Mouse (Mus musculus): ENCODE results near the gene Plekhh3. TPM values are rescaled to one million over a fixed set of nuclear protein-coding genes. Genes with fewer than 3 reads are reported as not detected.

Plekhh3 gene
- total and polyA plus RNA-seq, 2 experiments from 2014 or later: 10.6 to 23.2 TPM

GRCm38 (mm10) chr11:101167963-101168300, 3.2 kb downstream of the Plekhh3 start:
- WGBS: 67% methylated on average over 8 of the region's 8 CpGs
- Histone ChIP-seq H3K9ac (replicated peaks; ENCODE audit: low read depth, low read length) (no peak overlapping the region), H3K27me3 (ENCODE audit: control insufficient read depth, insufficient read depth, low read length) (no peaks in the 10 kb centered on the region), H3K4me2 (ENCODE audit: low read depth, low read length) (no peak overlapping the region), H3K36me3 (replicated peaks; ENCODE audit: control insufficient read depth, insufficient read depth, low read length) (peaks cover 51% of the 10 kb centered on the region), H3K27ac (ENCODE audit: low read depth) (no peak overlapping the region), H3K4me3 (ENCODE audit: low read depth, low read length) (no peak overlapping the region), H3K4me1 (ENCODE audit: control insufficient read depth, insufficient read depth) (peaks cover 17% of the 10 kb centered on the region), H3K9me3 (replicated peaks; ENCODE audit: control insufficient read depth, low read length) (no peaks in the 10 kb centered on the region)
- DNase-seq (ENCODE audit: low spot score) (no peak), ATAC-seq (ENCODE audit: insufficient read depth, low read depth) (no peak)
- TF ChIP-seq EP300 (IDR thresholded peaks at IDR 0.05; ENCODE audit: low read depth) (no peak), CTCF (IDR thresholded peaks at IDR 0.05; ENCODE audit: low read depth) (no peak)

DNA sequence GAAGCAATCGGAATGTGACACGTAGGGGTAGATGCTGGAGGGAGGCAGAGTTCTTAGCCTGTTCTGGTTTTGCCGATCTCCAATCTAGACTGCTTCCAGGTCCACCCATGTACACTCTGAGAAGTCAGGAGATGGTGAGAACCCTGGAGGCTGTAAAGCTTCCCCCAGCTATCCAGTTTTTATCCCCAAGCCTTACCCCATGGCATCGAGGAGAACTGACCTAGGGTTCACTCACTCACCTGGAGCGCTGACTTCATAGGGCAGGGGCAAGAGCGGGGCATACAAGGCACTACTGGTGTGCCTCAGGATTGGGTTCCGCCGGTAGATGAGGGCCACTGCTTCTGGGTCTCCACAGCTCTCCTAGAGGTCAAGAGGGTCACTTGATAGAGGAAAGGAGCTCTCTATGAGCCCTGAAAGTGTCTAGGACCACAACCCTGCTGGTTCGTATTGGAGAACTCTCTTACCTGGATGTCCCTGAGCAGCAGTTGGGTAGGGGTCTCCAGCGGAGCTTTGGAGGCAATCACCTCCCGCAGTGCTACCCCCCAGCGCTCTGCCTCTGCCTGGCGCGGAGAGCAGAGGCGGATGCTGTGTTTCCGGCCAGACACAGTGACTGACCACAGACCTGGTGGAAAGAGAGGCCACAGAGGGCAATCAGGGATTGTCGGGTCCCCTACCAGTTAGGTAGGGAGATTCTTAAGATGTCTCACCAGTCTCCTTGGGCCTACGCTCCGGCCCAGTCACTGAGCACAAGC, 3.8 kb downstream of the Plekhh3 start:
- ATAC-seq (ENCODE audit: insufficient read depth, low read depth) (no peak), DNase-seq (ENCODE audit: low spot score) (no peak)
- no peak overlapping the region for H3K4me3 ChIP-seq (ENCODE audit: low read depth, low read length)
- H3K36me3 ChIP-seq (replicated peaks; ENCODE audit: control insufficient read depth, insufficient read depth, low read length): peaks cover 57% of the 10 kb centered on the region
- no peak overlapping the region for H3K4me2 ChIP-seq (ENCODE audit: low read depth, low read length)
- no peaks in the 10 kb centered on the region for H3K27me3 ChIP-seq (ENCODE audit: control insufficient read depth, insufficient read depth, low read length)
- no peak for TF ChIP-seq EP300 (IDR thresholded peaks at IDR 0.05; ENCODE audit: low read depth)
- no peak for TF ChIP-seq CTCF (IDR thresholded peaks at IDR 0.05; ENCODE audit: low read depth)
- H3K4me1 ChIP-seq (ENCODE audit: control insufficient read depth, insufficient read depth): peaks cover 15% of the 10 kb centered on the region
- H3K27ac ChIP-seq (ENCODE audit: low read depth): no peak overlapping the region
- H3K9ac ChIP-seq (replicated peaks; ENCODE audit: low read depth, low read length): no peak overlapping the region
- 81% methylated on average over 19 of the region's 19 CpGs for WGBS
- no peaks in the 10 kb centered on the region for H3K9me3 ChIP-seq (replicated peaks; ENCODE audit: control insufficient read depth, low read length)

DNA sequence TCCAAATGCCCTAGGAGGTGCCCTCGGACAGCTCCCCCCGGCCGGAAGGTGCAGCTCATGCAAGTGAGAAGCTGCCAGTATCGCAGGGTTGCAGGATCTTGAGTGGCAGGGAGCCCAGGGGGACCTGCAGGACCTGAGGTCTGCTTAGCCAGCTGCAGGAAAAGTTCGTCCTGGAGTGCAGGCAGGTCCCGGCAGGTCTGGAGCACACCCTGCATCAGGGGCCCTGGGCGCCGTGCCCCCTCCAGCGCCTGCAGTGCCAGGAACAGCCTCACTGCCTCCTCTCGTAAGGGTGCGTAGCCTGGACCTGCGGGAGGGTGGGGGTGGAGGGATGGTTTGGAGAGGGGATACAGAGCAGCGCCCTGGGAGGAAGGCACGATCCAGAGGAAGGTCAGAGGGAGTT, 4.8 kb downstream of the Plekhh3 start:
- H3K27ac ChIP-seq (ENCODE audit: low read depth): no peak overlapping the region
- H3K4me3 ChIP-seq (ENCODE audit: low read depth, low read length): no peak overlapping the region
- no peaks in the 10 kb centered on the region for H3K27me3 ChIP-seq (ENCODE audit: control insufficient read depth, insufficient read depth, low read length)
- TF ChIP-seq CTCF (IDR thresholded peaks at IDR 0.05; ENCODE audit: low read depth) (no peak), EP300 (IDR thresholded peaks at IDR 0.05; ENCODE audit: low read depth) (no peak)
- 85% methylated on average over 14 of the region's 14 CpGs for WGBS
- ATAC-seq (ENCODE audit: insufficient read depth, low read depth) (no peak), DNase-seq (ENCODE audit: low spot score) (no peak)
- no peak overlapping the region for H3K9ac ChIP-seq (replicated peaks; ENCODE audit: low read depth, low read length)
- H3K36me3 ChIP-seq (replicated peaks; ENCODE audit: control insufficient read depth, insufficient read depth, low read length): peaks cover 67% of the 10 kb centered on the region
- no peaks in the 10 kb centered on the region for H3K9me3 ChIP-seq (replicated peaks; ENCODE audit: control insufficient read depth, low read length)
- no peak overlapping the region for H3K4me2 ChIP-seq (ENCODE audit: low read depth, low read length)
- peaks cover 15% of the 10 kb centered on the region for H3K4me1 ChIP-seq (ENCODE audit: control insufficient read depth, insufficient read depth)

GRCm38 (mm10) chr11:101164677-101165580, 6.2 kb downstream of the Plekhh3 start:
- no peaks in the 10 kb centered on the region for H3K27me3 ChIP-seq (ENCODE audit: control insufficient read depth, insufficient read depth, low read length)

DNA sequence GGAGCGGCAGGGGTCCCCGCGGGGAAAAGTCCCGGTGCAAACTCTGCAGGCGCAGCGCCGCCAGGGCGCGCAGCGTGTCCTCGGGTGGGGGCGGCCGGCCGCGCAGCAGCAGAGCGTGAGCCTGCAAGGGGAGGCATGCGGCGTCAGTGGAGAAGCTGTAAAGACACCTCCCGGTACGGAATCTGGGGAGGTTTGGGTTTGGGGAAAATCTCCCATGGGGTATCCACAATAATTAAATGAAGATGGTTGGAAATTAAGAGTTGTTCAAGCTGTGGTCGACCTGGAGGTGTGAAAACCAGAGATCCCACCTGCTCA, 6.8 kb downstream of the Plekhh3 start:
- H3K36me3 ChIP-seq (replicated peaks; ENCODE audit: control insufficient read depth, insufficient read depth, low read length): peaks cover 70% of the 10 kb centered on the region
- no peak overlapping the region for H3K27ac ChIP-seq (ENCODE audit: low read depth)
- TF ChIP-seq CTCF (IDR thresholded peaks at IDR 0.05; ENCODE audit: low read depth): no peak
- TF ChIP-seq EP300 (IDR thresholded peaks at IDR 0.05; ENCODE audit: low read depth): no peak
- no peak overlapping the region for H3K4me2 ChIP-seq (ENCODE audit: low read depth, low read length)
- no peaks in the 10 kb centered on the region for H3K27me3 ChIP-seq (ENCODE audit: control insufficient read depth, insufficient read depth, low read length)
- H3K4me3 ChIP-seq (ENCODE audit: low read depth, low read length): no peak overlapping the region
- WGBS: 54% methylated on average over 21 of the region's 21 CpGs
- no peak overlapping the region for H3K9ac ChIP-seq (replicated peaks; ENCODE audit: low read depth, low read length)
- no peaks in the 10 kb centered on the region for H3K9me3 ChIP-seq (replicated peaks; ENCODE audit: control insufficient read depth, low read length)
- DNase-seq (ENCODE audit: low spot score) (no peak), ATAC-seq (ENCODE audit: insufficient read depth, low read depth) (no peak)
- peaks cover 10% of the 10 kb centered on the region for H3K4me1 ChIP-seq (ENCODE audit: control insufficient read depth, insufficient read depth)

More at GRCm38 (mm10) chr11:101164677-101165580, 6.2 kb downstream of the Plekhh3 start:
- Histone ChIP-seq H3K36me3 (replicated peaks; ENCODE audit: control insufficient read depth, insufficient read depth, low read length) (peaks cover 70% of the 10 kb centered on the region), H3K4me2 (ENCODE audit: low read depth, low read length) (no peak overlapping the region), H3K9ac (replicated peaks; ENCODE audit: low read depth, low read length) (no peak overlapping the region), H3K9me3 (replicated peaks; ENCODE audit: control insufficient read depth, low read length) (no peaks in the 10 kb centered on the region), H3K4me1 (ENCODE audit: control insufficient read depth, insufficient read depth) (peaks cover 15% of the 10 kb centered on the region), H3K27ac (ENCODE audit: low read depth) (no peak overlapping the region), H3K4me3 (ENCODE audit: low read depth, low read length) (no peak overlapping the region)
- 63% methylated on average over 35 of the region's 35 CpGs for WGBS
- ATAC-seq (ENCODE audit: insufficient read depth, low read depth): no peak
- DNase-seq (ENCODE audit: low spot score): no peak
- TF ChIP-seq CTCF (IDR thresholded peaks at IDR 0.05; ENCODE audit: low read depth) (no peak), EP300 (IDR thresholded peaks at IDR 0.05; ENCODE audit: low read depth) (no peak)
